Mouse (Mus musculus) embryonic facial prominence, embryonic 10.5 days (tissue): ENCODE results near the gene Txndc11. TPM values are rescaled to one million over a fixed set of nuclear protein-coding genes. Genes with fewer than 3 reads are reported as not detected.

Experiments used
- DNase-seq: peaks from one replicate; pipeline ENCODE4 v3.0.0-alpha.2; 2017; ENCODE audit warnings: low spot score
- H3K27ac ChIP-seq: fragments of 300-500 bp; sonication (generic); replicated peaks from 2 replicates; pipeline ENCODE4 v1.5.1; 2016; ENCODE audit warnings: mild to moderate bottlenecking
- H3K27me3 ChIP-seq: fragments of 300-500 bp; sonication (generic); replicated peaks from 2 replicates; pipeline ENCODE4 v1.6.1; 2016; ENCODE audit warnings: low read depth, mild to moderate bottlenecking; ENCODE audit not compliant: poor library complexity, severe bottlenecking
- H3K36me3 ChIP-seq: fragments of 300-500 bp; sonication (generic); replicated peaks from 2 replicates; pipeline ENCODE4 v1.6.1; 2016; ENCODE audit warnings: mild to moderate bottlenecking, moderate library complexity
- H3K4me1 ChIP-seq: fragments of 300-500 bp; sonication (generic); 2 replicates; pipeline ENCODE4 v1.6.1; 2016
- H3K4me3 ChIP-seq: fragments of 300-500 bp; sonication (generic); 2 replicates; pipeline ENCODE4 v1.5.1; 2016; ENCODE audit warnings: mild to moderate bottlenecking, moderate library complexity
- H3K9me3 ChIP-seq: fragments of 300-500 bp; sonication (generic); 2 replicates; pipeline ENCODE4 v1.6.1; 2016; ENCODE audit warnings: mild to moderate bottlenecking
- WGBS: fragments of 180-500 bp; shearing (Covaris S2); methylation state at CpG from one replicate; pipeline ENCODE4 v1.1.7; 2016; 5-methylcytosine and 5-hydroxymethylcytosine counted together
- polyA plus RNA-seq: library from polyadenylated mRNA; unstranded; fragments of >200 nt; fragmentation: Nextera tagmentation; extraction: Ambion mirVana; gene quantifications from 2 replicates; pipeline ENCODE4 v1.2.1, GENCODE M21; 2016

Gene Txndc11
- polyA plus RNA-seq, 1 experiment from 2014 or later, result 27.9 TPM

DNA sequence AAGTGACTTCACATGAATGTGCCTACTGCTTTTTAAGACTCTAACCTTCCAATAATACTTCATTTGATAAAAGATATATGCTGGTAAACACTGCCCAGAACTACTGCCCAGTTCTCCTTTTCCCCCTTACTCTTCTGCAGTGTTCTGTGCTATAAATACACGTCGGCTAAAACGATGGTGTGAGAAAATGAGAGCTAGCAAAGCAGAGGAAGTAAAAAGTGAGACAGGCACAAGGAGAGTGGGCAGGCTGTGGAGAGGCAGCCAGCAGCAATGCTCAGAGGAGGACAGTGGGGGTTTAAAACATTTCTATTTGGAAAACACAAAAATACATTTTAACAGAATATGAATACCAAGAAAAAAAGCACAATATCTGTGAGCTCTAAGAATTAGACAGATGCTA is 41.9 kb downstream of the Txndc11 start:
- Histone ChIP-seq H3K27ac (no peak overlapping the region), H3K9me3 (no peaks in the 10 kb centered on the region), H3K4me3 (no peak overlapping the region), H3K36me3 (peaks cover 66% of the 10 kb centered on the region), H3K27me3 (no peaks in the 10 kb centered on the region), H3K4me1 (no peaks in the 10 kb centered on the region)
- 87% methylated on average over 3 of the region's 3 CpGs for WGBS
- no peak for DNase-seq

DNA sequence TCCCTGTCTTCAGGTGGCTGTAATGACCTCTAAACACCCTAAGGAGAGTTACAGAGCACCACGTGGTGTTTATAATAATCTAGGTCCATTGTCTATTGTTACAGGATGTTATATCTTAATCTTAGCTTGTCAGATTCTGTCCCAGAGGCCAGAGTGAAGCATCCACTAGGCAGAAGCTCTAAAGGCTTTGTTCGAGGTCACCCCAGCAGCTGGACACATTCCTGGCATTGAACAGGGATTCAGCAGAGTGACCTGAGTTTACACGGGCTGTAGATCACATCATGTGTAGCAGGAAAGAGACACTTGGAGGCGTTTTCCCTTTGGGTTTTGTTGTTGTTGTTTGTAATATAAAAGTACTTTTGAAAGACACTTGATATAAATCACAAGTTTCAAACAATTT is 42.4 kb downstream of the Txndc11 start:
- H3K4me3 ChIP-seq, result no peak overlapping the region
- no peaks in the 10 kb centered on the region for H3K9me3 ChIP-seq
- no peak for DNase-seq
- peaks cover 70% of the 10 kb centered on the region for H3K36me3 ChIP-seq
- 77% methylated on average over 4 of the region's 4 CpGs for WGBS
- no peaks in the 10 kb centered on the region for H3K4me1 ChIP-seq
- no peaks in the 10 kb centered on the region for H3K27me3 ChIP-seq
- no peak overlapping the region for H3K27ac ChIP-seq

DNA sequence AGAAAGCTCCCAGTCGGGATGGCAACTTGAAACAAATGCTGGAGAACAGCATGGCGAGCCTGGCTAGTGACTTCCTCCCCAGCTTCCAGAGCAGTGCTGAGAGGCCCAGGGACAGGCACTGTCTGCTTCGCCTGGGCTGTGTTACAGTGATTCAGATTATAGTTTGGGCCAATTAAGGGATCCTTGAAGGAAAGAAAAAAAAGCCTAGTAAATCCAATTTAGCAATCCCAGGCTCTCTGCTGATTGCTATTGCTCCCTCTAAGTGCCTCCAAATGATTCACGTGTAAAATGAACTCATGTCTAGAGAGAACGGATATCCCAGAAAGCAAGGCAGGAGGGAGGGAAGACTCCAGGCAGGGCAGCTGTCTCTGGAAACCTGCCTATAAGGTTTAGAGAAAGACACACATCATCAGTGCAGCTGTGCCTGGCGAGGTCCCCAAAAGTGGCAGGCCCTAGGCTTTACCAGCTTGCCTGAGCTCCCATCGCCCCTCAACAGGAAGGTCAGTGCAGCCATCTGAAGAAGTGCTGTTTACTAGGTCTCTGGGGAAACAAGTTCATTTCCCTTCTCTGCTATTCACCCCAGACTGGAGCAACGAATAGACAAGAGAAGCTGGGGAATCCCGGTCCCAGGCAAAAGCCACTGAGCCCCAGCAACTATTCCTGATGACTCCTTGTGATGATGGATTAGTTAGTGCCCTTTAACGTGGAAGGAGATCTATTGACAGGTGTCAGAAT is 43.4 kb downstream of the Txndc11 start:
- H3K36me3 ChIP-seq, result peaks cover 75% of the 10 kb centered on the region

DNA sequence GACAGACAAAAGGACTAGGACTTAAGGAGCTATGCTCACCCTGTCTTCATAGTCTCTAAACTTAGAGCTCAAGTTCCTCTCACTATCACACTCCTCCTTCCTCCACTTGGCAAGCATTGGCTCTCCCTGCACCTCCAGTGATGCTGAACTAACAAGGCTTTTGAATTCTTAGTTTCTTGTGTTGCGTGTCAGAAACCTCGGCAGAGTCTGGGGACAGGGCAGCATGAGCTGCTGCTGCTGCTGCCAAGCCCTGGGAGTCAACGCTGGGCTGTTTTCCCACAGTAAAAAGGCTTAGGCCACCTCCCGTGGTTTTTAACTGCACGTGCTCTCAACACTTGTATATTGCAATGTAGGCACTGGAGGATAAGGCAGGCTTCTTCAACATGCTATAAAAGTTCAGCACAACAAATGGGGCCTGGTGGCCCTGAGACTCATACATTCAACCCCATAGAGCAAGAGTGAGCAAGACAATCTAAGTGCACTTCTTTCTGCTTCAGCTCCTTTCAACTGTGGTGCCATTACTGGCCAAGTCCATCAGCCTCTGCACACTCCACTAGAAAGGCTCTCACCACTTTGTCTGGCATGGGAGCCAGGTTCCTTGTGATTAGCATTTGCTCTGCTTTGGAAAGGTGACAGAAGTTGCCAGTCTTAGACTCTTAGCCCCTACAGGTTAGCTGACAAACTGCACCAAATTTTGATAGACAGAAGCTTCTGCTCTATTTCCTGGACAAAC is 47.4 kb downstream of the Txndc11 start:
- Histone ChIP-seq H3K9me3 (no peaks in the 10 kb centered on the region), H3K4me1 (no peaks in the 10 kb centered on the region), H3K27me3 (no peaks in the 10 kb centered on the region), H3K27ac (no peak overlapping the region), H3K4me3 (no peak overlapping the region), H3K36me3 (peaks cover 98% of the 10 kb centered on the region)
- no peak for DNase-seq
- WGBS, result 78% methylated on average over 5 of the region's 5 CpGs

More for the DNA sequence above, 43.4 kb downstream of the Txndc11 start:
- H3K4me3 ChIP-seq, result no peak overlapping the region
- H3K27me3 ChIP-seq, result no peaks in the 10 kb centered on the region
- no peaks in the 10 kb centered on the region for H3K9me3 ChIP-seq
- H3K27ac ChIP-seq, result no peak overlapping the region
- H3K4me1 ChIP-seq, result no peaks in the 10 kb centered on the region
- DNase-seq, result no peak
- WGBS, result 86% methylated on average over 10 of the region's 10 CpGs

DNA sequence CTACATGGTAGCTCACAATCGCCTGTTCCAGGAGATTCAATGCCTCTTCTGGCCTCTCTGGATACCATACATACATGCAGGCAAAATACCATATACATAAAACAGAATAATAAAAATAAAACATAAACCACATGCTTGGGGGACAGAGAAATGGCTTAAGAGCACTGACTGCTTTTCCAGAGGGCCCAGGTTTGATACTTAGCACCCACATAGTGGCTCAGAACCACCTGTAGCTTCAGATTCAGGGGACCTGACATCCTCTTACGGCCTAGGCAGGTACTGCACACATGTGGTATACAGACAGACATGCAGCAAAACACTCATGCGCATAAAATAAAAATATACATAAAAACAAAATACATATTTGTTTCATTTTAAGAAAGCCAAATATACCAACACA is 48.2 kb downstream of the Txndc11 start:
- no peaks in the 10 kb centered on the region for H3K9me3 ChIP-seq
- no peak for DNase-seq
- no peak overlapping the region for H3K27ac ChIP-seq
- WGBS, result 95% methylated on average over 3 of the region's 3 CpGs
- H3K4me1 ChIP-seq, result no peaks in the 10 kb centered on the region
- H3K27me3 ChIP-seq, result no peaks in the 10 kb centered on the region
- no peak overlapping the region for H3K4me3 ChIP-seq
- peaks cover 98% of the 10 kb centered on the region for H3K36me3 ChIP-seq

DNA sequence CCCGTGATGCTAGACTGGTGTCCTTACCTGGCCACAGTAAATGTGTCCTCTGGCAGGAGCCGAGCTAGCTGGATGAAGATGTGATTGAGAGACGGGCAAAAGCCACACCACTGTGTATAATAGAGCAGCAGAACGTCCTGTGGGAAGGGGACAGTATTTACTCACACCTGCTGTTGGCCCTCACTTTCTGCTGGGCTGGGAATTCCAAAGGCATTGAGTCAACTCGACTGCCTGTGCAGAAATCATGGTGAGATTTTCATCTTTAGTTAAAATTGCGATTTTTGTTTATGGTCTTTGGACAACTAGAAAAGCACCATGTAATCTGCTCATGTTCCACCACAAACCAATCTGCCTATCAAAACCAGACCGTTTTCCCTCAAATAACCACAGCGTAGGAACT is 50.3 kb downstream of the Txndc11 start:
- Histone ChIP-seq H3K36me3 (peaks cover 98% of the 10 kb centered on the region), H3K27me3 (no peaks in the 10 kb centered on the region), H3K27ac (no peak overlapping the region), H3K4me3 (no peak overlapping the region), H3K9me3 (no peaks in the 10 kb centered on the region), H3K4me1 (no peaks in the 10 kb centered on the region)
- 93% methylated on average over 8 of the region's 8 CpGs for WGBS
- no peak for DNase-seq

DNA sequence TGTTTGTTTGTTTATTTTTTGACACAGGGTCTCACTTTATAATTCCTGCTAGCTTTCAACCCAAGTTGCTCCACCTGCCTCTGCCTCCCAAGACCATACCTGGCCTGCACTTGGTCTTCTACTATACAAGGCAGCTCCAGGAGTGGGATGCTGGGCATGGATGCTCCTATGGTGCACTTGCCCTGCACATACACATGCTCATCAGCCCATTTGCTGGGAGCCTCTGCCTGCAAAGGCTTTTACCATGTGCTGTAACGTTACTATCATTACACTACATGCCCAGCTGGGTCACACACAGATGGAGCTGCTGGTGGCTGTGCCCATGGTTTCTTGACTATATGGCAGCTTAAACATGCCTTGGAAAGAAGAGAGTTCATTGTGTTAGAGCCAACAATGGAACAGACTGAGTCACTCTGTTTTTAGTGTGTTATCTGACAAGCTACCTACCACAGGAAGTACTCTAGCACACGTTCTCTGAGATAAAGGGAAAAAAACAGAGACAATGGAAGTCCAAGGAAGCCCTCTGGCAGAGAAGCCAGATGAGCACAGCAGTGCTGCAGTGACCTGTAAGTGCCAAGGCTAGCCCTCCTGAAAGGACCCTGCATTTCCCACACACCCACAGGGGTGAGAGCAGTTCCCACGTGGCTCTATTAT is 56.1 kb downstream of the Txndc11 start:
- Histone ChIP-seq H3K36me3 (peaks cover 100% of the 10 kb centered on the region), H3K9me3 (no peaks in the 10 kb centered on the region), H3K27ac (no peak overlapping the region), H3K27me3 (no peaks in the 10 kb centered on the region), H3K4me1 (peaks cover 5% of the 10 kb centered on the region; the same call in 1 of the 2 replicates), H3K4me3 (no peak overlapping the region)
- WGBS, result 79% methylated on average over 3 of the region's 3 CpGs
- no peak for DNase-seq

DNA sequence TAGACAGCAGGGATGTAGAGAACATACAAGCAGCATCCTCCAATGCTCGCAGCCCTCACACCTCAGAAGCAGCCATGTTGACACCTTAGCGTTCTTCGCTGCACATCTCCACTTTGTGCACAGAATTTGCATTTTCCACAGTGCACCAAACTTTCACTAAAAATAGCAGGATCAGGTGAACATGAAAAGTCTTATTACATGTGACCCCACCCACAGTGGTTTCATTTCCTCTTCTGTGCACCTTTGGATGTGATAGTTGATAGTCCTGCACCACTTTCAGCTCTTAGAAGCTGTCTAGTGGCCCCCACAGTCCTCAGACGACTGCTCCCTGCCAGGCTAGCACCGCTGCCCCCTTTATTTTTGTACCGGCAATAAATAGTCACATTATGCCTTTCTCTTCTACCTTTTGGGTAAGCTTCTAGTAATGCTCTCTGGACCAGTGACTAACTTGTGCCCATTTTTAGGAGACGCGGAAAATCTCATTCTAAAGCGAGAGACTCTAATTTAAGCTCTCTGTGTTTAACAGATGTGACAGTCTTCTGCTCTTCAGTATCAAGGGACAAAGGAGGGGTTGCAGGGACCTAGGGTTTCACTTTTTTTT is 56.7 kb downstream of the Txndc11 start:
- WGBS, result 94% methylated on average over 9 of the region's 9 CpGs
- Histone ChIP-seq H3K9me3 (no peaks in the 10 kb centered on the region), H3K27me3 (no peaks in the 10 kb centered on the region), H3K27ac (no peak overlapping the region), H3K4me3 (no peak overlapping the region), H3K36me3 (peaks cover 100% of the 10 kb centered on the region), H3K4me1 (peaks cover 5% of the 10 kb centered on the region; the same call in 1 of the 2 replicates)
- no peak for DNase-seq

DNA sequence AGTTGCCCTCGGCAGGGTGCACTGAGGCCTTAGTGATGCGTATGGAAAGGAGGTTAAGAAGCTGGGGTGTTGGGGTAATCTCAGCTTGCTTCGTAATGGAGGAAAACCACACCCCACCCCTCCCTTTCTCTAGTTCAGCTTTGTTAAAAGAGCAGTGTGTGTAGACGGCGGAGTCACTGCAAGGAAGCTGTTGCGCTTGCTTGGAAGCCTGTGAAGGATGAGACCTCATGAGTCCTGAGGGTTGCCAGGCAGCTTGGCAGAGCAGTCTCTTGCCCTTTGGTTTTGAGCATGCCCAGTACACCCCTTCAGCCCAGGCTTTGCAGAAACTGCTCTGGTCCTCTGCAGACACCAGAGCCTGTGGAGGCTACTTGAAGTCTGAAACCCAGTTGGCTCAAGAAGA is 61.4 kb downstream of the Txndc11 start:
- peaks cover 97% of the 10 kb centered on the region for H3K36me3 ChIP-seq
- DNase-seq, result no peak
- no peak overlapping the region for H3K4me3 ChIP-seq
- H3K27me3 ChIP-seq, result no peaks in the 10 kb centered on the region
- WGBS, result 87% methylated on average over 6 of the region's 6 CpGs
- H3K27ac ChIP-seq, result no peak overlapping the region
- H3K9me3 ChIP-seq, result no peaks in the 10 kb centered on the region
- peaks cover 28% of the 10 kb centered on the region for H3K4me1 ChIP-seq

DNA sequence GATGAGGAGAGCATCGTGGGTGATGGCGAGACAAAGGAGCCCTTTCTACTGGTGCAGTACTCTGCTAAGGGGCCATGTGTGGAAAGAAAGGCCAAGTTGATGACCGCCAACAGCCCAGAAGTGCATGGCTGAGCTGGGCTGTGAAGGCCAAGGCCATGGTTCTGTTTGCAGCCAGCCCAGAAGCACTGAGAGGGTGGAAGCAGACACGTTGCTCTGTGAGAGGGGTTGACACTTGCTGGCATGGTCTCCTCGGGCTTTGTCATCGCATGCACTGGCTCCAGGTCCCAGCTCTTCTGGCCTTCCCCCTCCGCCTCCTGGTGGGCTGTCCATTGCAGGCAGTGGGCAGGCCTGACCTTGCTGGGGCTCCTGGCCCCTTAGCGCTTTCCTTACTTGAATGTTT is 62.0 kb downstream of the Txndc11 start:
- no peak for DNase-seq
- Histone ChIP-seq H3K27ac (no peak overlapping the region), H3K27me3 (no peaks in the 10 kb centered on the region), H3K4me1 (peaks cover 34% of the 10 kb centered on the region), H3K9me3 (no peaks in the 10 kb centered on the region), H3K4me3 (no peak overlapping the region), H3K36me3 (peaks cover 94% of the 10 kb centered on the region)
- WGBS, result 84% methylated on average over 8 of the region's 8 CpGs

DNA sequence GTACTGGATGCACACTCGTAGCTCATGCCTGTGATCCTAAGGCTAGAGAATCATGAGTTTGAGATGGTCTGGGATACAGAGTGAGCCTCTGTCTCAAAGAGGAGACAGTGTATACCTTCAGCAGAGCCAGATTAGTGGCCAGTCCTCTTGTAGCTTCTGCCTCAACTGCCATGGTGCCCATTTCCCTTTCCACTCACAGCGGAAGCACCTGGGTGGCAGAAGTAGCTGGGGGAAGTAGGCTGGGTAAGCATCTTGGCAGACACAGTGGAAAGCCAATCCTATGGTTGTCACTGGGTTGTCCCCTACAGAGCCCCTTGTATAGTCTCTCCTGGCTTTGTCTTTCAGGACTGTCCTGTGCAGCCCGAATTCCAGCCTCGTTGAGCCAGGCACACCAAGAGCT is 62.6 kb downstream of the Txndc11 start:
- H3K4me1 ChIP-seq, result peaks cover 40% of the 10 kb centered on the region
- WGBS, result 91% methylated on average over 4 of the region's 4 CpGs
- H3K27me3 ChIP-seq, result no peaks in the 10 kb centered on the region
- H3K27ac ChIP-seq, result no peak overlapping the region
- DNase-seq, result no peak
- peaks cover 88% of the 10 kb centered on the region for H3K36me3 ChIP-seq
- no peaks in the 10 kb centered on the region for H3K9me3 ChIP-seq
- H3K4me3 ChIP-seq, result no peak overlapping the region

DNA sequence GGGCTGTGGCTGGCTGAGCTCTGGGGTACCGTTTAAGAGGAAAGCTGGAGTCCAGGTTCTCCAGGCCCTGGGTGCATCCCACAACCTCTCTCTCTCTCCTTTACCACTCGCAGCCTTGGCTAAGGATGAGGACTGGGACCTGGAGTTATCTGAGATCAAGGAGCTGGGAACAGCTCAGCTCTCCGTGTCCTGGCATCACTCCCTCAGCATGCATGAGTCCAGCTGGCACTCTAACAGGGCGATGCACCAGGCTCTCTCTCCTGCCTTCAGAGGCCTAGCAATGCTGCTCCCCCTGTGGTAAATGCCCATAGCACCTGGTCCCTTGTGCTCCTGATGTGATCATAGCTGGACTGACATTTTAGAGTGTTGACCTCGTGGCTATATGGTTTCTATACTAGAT is 63.3 kb downstream of the Txndc11 start:
- peaks cover 81% of the 10 kb centered on the region for H3K36me3 ChIP-seq
- H3K4me1 ChIP-seq, result peaks cover 42% of the 10 kb centered on the region

More for the DNA sequence above, 63.3 kb downstream of the Txndc11 start:
- no peak overlapping the region for H3K27ac ChIP-seq
- WGBS, result 86% methylated on average over 5 of the region's 5 CpGs
- no peaks in the 10 kb centered on the region for H3K9me3 ChIP-seq
- H3K27me3 ChIP-seq, result no peaks in the 10 kb centered on the region
- H3K4me3 ChIP-seq, result no peak overlapping the region
- no peak for DNase-seq
